Mouse (Mus musculus): ENCODE results near the gene Olfr701.

- TF ChIP-seq MAFK (IDR thresholded peaks at IDR 0.05; ENCODE audit: insufficient read depth, low read depth, low read length) = no peak
- TF ChIP-seq CHD2 (IDR thresholded peaks at IDR 0.05; ENCODE audit: low read depth, low read length) = no peak
- no peak for TF ChIP-seq ZNF384 (IDR thresholded peaks at IDR 0.05; ENCODE audit: low read depth, low read length)
- TF ChIP-seq HCFC1 (IDR thresholded peaks at IDR 0.05; ENCODE audit: borderline replicate concordance, insufficient read depth, low read length) = no peak
- TF ChIP-seq ZC3H11A (IDR thresholded peaks at IDR 0.05; ENCODE audit: borderline replicate concordance, low read depth, low read length) = no peak
These were observed 20.8 kb upstream of the Olfr701 start, which contains the start of gene Olfr699 for GRCm38 (mm10) chr7:106793098-106793497.

All from ES-E14 (cell line).